Mouse (Mus musculus): ENCODE measurements around the gene Tff1.

- TF ChIP-seq CTCF (IDR thresholded peaks at IDR 0.05) (no peak), EP300 (IDR thresholded peaks at IDR 0.05) (no peak)
These were observed 1.3 kb downstream of the Tff1 start for GRCm38 (mm10) chr17:31163821-31164220.

Measured in lung, postnatal 0 days (tissue).